Mouse (Mus musculus) cerebellum, adult 11 months (tissue): Measurements from ENCODE around the gene Hmgn3.
"Not testable (repeated sequence)": the region's sequence is repeated elsewhere in the genome, so short reads cannot be mapped to it uniquely, and the experiment has no call there.

Experiments
- DNase-seq: peaks from one replicate; pipeline ENCODE4 v3.0.0; 2022

Hmgn3 gene

DNA sequence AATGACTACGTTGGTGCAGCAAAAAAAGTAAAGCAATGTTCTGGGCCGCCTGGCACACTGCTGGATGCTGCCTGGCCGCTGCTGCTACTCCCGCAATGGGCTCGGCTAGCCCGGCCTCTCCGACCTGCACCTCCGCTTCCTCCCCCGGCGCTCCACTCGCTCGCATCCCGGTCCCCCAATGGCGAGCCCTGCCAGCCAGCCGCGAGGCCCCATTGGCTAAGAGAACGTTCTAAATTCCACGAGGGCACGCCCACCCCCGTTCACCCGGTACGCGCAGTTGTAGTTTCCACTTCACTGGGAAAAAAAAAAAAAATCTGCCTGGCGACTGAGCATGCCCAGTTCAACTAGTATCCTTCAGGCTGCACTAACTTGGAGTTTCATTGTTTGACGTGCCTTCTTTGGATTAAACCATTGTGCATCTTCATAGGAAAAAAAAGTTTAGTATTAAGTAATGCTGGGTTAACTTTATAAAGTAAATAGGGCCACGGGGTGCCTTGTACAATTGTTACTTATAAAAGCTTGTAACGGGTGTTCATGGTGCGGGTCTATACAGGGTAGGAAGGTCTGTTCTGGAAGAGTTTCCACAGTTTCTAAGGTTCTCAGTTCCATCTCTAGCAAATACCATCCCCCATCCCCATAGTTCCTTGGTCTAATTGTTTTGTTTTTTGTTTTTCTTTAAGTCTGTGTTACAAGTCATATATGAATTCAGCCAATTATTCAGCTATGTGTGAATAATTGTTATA is at the start of gene Hmgn3:
Gene Hmgn3, minus strand, starts transcription at position 240 of the 743 bp plus-strand sequence.
- peak; percentile 90 for DNase-seq

DNA sequence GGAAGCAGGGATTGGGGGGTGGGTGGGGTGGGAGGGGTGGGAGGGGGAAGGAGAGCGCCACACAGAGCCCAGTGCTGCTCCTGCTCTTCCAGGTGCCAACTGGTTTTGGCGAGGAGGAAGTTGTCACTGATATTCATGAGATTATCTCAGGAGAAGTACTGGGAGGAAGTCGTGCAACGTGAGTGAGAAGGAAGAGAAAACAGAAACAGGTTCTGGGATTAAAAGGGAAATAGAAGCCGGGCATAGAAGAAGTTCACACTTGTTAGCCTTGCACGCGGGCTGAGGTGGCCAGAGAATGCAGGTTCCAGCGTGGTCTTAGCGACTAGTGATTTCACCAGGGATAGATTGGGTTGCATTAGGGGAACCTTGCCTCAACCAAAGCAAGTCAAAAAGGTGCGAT is 49.3 kb upstream of the Hmgn3 start:
- DNase-seq = no peak

DNA sequence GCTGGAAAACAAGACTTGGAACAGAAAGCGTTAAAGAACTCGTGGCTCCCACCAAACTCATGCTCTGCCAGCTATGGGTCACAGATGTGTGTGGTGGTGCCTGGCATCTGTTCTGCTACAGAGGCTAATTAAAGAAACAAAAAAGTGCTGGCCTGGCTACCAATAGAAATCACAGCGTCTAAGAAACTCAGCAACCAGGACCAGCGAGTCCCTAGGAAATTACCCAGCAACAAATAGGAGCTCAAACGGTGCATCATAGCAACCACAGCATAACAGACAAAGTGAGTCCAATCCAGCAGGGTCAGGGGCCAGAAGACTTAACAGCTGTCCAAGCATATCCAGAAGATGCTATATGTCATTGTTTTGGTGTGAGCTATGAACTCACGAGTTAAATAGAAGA is 48.5 kb upstream of the Hmgn3 start:
- no peak for DNase-seq

DNA sequence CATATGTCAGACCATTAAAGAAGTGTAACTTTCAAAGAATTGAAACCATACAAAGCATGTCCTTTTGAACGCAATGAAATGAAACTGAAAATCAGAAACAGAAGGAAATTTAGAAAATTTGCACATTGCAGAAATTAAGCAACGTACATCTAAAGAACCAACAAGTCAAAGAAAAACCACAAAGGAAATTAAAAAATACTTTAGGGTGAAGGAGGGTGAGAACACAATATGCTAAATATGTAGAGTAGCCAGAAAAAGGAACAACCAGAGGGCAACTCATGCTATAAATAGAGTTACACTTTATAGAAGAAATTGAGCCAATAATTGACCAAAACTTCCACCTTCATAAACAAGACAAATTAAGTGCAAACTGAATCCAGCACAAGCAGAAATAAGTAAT is 41.3 kb upstream of the Hmgn3 start:
- DNase-seq = no peak

DNA sequence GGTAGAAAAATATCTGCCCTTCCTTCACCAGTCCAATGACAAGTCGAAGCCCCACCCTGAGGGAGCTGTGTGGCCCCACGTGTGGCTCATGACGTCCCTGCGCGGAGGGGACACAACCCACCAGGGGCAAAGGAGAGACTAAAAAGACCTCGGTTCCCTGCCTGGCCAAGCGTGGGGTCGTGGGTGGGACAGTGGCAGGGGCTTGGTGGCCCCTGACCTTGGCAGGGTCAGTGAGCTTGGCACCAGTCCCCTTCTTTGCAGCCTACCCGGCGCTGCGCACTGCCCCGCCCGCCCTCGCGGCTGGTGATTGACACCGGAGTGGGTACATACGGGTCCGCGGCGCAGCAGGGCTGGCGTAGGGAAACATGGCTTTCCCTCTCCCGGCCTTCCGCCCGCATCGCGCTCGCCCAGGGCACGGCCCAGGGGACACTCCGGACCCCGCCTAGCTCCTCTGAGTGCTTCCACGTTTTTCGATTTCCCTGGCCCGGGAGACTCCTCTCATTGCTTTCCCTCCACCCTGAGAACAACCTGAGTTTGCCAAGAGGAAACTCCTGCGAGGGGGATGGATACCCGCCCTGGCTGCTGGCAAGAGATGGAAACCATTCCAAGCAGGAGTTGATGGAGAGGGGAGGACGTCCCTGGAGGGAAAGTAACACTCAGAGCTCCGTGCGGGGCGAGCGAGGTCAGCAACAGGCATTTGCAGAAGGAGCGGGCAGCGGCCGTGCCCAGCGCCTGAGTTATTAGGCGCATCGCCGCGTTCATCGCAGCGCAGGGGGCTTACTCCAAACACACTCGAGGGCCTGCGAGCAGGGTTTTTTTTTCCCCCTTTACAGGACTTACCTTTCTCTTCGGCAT is 667 bp downstream of the Hmgn3 start:
- peak; percentile 64 for DNase-seq

DNA sequence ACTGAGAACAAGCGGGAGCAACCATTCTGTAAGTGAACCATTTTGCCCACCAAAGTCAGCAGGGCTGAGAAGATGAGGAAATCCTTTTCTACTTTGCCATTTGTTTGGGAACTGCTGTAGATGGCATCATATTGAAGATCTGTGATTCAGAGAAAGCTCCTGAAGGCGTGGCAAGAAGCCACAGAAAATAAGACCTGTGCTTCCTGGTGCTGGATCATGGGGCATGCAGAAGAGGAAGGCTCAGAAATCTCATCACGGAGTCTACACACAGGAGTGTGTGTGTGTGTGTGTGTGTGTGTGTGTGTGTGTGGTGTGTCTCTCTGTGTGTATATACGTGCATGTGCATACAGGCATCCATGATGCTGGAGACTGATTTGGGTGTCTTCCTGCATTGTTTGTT is 16.7 kb downstream of the Hmgn3 start:
- DNase-seq = no peak

DNA sequence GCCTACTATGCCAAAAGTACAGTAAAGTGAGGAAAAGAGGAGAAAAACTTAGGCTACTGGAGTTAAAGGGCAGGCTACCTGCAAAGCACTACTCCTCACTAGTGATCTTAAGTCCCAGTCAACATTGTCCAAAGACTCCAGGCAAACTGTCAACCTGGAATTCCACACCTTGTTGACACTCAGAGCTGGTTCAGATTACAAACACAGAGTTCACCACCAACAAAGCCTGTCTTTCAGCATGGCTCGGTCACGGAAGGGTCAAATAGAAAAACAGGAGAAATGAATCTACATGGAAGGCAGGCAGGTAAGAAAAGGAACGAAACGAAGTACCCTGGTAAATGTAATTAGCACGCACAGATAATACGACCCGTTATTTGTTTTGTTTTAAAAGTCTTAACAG is 18.6 kb downstream of the Hmgn3 start:
- no peak for DNase-seq

DNA sequence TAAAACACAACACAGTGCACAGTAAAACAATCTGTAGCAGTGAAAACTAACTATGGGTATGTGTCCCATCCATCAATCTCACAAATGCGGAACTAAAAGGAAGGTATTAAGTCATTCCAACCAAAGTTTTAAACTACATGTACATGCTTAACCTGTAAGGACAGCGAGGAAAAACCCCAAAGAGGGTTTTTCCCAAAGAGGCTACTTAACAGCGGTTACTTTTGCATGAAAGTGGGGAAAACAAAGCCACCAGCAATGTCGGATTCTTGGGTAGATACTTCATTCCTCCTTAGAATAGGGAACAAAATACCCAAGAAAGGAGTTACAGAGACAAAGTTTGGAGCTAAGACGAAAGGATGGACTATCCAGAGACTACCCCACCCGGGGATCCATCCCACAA is 20.0 kb downstream of the Hmgn3 start:
- DNase-seq = not testable (repeated sequence)

DNA sequence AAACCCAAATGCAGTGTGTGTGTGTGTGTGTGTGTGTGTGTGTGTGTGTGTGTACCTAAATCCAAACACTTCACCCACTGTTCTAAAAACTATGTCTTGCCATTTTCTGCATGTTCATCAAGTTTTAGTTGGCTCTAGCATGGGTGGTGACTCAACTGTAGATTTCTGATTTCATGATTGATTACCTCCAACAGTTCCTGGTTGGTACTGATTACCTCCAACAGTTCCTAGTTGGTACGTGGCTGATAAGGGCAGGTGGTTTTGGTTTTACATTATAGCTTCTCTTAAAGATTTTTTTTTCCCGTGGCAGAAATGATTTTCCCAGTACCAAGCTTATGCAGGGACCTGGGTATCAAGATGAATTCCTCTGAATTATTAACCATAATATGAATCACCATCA is 27.3 kb downstream of the Hmgn3 start:
- DNase-seq = no peak

DNA sequence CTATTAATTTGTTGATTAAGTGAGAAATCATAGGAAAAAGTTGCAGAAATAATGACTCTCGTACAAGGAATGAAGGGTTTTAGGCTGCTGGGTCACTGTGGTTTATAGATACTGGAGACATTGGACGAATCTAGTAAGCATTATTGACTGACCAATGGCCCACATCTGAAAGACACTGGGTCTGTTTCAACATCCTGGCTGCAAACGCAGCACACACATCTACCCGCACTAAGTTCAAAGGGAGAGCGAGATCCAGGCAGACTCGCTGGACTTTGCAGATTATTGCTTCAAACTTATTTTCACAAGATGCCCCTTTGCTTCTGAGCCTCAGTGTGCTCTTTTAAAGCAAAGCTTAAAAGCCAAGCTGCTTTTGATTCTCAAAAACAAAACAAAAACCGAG is 29.0 kb downstream of the Hmgn3 start:
- DNase-seq = no peak

DNA sequence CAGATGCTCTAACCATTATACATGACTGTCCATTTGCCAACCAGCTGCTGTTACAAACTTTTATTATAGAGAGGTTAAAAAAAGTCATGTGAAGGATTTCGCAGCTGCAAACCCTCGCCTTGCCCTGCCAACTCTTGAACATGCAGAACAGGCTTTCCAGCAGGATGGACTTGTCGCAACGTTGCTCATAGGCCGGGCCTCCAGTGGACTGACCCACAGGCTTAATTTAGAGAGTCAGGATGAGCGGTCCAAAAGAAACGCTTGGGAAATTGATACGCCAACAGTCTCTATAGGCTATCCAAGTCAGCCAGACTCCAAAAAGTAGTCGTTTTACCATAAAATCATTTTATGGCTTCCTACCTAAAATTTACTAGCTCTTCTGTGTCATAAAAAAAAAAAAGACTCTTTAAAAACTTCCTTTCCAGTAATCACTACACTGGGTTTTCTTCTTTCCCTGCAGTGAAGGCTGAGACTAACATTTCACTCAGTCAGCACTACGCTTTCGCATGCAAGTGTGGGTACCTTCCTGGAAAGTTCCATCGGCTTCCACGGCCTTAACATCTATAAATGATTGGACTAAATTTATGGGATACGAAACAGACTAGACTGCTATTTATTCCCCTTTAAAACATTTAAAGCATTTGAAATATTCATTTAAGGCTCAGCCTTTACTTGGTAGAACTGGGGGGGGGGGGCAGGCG is 29.6 kb downstream of the Hmgn3 start:
- DNase-seq = no peak

DNA sequence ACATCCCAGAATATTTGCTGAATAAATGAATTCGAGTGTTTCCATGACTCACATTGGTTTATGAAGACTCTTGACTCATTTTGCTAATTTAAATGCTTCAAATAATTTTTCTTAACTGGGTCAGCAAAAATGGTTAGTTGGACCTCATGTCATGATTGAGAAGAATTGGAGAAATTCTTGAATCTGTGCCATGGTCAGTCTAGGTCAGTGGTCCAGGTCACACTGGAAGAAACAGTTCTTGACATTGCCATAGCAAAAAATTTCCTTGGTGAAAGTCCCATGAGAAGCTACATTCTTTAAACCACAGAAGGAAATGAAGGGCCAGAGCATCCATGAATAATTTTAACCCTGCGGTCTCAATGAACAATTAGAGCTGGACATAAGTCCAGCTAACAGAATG is 30.8 kb downstream of the Hmgn3 start:
- no peak for DNase-seq

DNA sequence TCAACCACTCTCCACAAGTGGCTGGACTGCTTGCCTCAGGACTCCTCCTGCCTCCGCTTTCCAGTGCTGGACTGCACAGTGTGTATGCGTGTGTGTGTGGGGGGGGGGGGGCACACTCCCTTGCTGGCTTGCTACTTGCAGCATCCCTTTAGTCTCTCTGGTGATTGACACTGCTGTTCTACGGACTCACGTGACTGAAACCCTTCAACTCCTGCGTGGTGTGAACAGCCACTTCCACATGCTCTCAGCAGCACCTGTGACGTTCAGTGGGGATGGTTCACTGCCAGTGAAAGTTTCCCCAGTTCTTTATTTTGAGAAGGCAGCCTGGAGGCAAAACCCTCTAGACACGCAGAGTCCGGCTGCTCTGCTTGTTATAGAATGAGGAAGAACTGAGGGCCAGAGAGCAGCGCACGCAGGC is 32.7 kb downstream of the Hmgn3 start:
- no peak for DNase-seq

DNA sequence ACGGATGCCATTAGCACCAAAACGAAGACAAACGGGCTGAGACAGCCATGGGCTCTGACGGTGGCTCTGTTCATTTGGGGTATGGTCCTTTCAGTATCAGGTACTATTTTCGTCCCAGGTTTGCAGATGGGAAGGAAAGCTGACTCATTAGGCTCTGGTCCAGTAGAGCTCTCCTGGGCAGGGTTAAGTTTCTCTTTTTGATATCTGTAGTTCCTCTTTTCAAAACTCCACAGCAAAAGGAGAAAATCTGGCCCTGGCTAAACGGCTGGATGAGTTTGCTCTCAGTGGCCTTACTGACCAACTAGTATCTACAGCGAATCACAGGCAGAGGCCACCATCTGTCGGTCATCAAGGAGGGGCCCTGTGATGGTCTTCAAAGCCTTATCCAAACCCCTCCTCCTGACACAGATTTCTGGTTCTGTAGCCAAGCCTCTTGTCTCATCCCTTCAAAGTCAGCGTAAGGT is 34.1 kb downstream of the Hmgn3 start:
- DNase-seq = no peak

DNA sequence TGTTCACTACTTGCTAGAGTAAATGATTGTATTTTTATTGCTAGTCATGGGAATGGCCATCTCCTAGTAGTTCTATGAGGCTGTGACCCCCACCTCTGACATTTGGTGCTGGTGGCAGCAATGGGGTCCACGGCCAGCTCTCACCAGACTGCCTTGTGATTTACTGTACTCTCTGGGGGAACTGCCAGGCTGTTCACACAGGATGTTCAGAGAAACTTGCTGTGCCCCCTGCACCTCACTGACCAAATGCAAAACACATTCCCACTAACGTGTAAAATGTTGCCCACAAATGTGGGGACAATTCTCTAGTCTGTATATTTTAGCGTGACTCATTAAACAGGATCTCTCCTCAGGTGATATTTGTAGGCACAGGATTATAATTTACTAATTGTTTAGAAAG is 34.7 kb downstream of the Hmgn3 start:
- no peak for DNase-seq

DNA sequence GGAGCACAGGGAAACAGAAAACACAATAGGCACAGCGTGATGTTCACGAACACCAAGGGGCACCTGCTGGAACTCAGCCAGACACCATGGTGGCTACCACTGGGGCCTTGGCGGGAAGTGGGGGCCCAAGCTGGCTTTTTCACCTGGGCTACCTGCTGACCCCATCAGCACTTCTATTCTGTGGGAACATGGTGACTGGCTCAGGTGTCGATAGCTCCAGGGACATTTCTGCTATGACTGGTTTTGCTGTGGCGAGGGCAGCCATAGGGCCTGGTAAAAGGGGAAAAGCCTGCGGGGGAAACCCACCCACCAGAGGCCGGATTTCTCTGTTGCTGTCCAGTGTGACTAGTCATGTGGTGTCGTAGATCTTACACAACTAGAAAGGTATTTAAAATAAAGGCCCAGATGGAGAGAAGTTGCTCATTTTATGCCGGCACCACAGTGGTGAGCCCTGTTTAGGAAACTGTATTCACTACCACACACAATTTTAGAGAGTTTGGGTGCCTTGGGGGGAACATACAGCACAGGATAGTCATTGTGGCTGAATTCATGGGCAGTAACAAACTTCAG is 35.3 kb downstream of the Hmgn3 start:
- DNase-seq = no peak

DNA sequence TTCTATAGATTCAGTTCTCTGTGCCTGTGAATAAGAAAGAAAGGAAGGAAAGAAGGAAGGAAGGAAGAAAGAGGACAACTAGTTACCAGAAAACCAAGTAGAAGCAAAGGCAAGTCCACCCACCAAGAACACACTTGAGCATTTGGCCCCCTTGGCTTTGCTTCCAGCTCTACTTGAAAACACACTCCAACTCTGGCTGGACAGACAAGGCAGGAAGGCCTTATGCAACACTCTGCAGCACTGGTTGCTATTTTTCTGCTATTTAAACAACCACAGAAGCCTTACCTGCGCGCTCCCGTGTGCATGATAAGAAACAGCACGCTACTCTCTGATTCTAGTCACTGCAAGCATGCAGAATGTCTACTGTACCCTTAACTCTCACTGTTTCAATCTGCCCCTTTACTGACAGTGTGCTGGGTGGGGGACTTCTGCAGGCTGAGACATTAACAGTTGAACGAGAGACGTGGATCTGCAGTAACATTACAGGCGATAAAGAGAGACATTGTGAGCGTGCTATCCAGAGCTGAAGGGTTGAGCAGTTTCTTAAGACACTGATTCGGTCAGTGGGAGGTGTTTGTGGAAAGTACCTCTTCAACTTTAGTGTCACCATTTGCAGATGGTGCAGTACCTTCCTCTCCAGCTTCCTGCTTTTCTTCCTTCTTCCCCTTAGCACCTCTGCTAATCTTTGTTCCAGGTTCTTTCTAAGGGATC is 35.9 kb downstream of the Hmgn3 start:
- DNase-seq = no peak

DNA sequence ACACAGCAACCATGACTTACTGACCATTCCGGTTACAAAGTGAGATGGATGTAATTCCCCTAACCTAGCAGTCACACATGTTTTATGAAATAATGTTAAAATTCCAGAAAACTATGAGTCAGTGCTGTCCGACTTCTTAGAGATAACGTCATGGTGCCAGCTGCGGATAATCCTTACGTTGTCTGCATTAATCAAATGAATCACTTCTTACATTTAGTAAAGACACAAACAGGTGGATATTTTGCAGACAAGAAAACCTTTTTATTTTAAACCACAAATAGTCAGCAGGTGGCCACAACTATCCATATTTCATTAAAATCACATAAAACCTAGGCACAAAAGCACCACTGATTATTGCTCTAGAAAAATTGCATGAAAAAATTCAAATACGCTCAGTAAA is 36.8 kb downstream of the Hmgn3 start:
- DNase-seq = no peak

DNA sequence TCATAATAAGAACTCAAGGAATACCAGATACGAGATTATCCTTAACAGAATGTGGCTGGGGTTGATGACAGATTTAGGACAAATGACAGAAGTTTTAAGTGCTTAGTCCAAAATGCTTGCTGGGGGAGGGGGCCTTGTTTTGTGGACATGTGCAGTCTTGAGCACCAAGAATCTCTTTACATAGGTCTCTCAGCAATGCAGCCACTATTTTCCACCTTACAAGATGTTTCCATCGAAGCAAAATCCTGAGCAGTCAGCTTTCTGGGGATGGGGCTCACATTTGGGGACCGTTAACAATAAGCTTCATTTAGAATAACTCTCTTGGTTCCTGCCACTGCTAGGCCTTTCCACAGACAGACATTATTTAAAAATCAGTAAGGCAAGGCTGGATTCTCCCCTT is 37.7 kb downstream of the Hmgn3 start:
- DNase-seq = no peak

DNA sequence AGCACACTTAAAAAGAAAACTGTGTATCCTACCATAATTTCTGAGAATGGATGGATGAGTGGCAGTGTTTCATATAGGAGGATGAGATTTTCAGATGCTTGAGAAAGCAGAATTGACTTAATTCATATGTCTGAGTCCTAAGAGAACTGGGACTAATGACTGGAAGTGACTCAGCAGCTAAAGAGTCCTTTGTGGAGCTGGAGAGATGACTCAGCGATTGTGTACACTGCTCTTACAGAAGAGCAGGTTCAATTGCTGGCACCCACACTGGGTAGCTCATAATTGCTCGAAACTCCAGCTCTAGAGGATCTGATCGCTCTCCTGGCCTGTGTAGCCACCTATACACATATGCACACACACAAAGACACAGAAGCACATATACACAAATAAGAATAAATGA is 42.7 kb downstream of the Hmgn3 start:
- DNase-seq = no peak

DNA sequence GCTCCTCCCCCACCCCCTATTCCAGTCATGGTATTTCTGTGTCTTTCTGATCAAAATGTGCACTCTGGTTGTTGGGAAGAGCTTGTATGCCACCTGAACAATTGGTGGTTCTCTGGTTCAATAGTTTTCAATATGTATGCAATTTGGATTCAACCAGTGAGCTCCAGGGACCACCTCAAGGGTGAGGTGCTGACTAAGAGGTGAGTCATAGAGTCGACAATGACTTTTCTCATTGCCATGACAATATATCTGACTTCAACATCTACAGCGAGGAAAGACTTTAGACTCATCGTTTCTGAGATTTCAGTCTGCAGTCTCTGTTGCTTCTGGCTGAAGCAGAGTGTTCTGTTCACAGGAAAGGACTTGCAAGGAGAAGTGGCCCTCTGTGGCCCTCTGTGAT is 44.8 kb downstream of the Hmgn3 start:
- DNase-seq = no peak

DNA sequence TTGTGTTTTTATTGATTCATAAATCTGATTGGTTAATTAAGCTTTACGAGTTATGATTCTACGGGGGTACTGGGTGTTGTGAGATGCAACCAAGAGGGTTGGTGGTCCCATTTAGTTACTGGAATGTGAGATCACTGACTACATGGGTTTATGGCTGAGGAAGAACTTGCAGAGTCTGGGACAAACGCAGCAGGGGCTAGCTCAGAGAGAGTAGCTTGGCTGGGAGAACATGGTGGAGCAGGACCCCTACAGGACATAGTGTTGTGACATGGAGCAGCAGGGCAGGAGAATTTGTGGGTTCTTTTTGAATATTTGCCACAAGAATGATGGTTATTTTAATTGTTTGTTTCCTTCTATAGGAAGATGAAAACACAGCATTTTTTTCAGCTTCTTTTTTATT is 45.7 kb downstream of the Hmgn3 start:
- no peak for DNase-seq
